Mouse (Mus musculus) limb, embryonic 13.5 days (tissue): ENCODE measurements around the gene Bcl2l11. TPM values are rescaled to one million over a fixed set of nuclear protein-coding genes. Genes with fewer than 3 reads are reported as not detected.
A peak's percentile ranks its signal among the peaks of the same experiment; 100 is the strongest.

Source experiments
- ATAC-seq: fragments of 200-750 bp; cut with Nextera tagmentation; 2 replicates; pipeline ENCODE4 v1.8.0; 2017; ENCODE audit warnings: low read depth, moderate number of reproducible peaks, moderate TSS enrichment; ENCODE audit not compliant: low FRiP score
- H3K27ac ChIP-seq: fragments of 300-500 bp; sonication (generic); 2 replicates; pipeline ENCODE4 v1.5.1; 2015; ENCODE audit warnings: inconsistent platforms, mild to moderate bottlenecking, moderate library complexity
- H3K27me3 ChIP-seq: fragments of 300-500 bp; sonication (generic); 2 replicates; pipeline ENCODE4 v1.6.1; 2015; ENCODE audit warnings: mild to moderate bottlenecking, inconsistent platforms
- H3K36me3 ChIP-seq: fragments of 300-500 bp; sonication (generic); 2 replicates; pipeline ENCODE4 v1.6.1; 2015; ENCODE audit warnings: inconsistent platforms, mild to moderate bottlenecking, moderate library complexity
- H3K4me1 ChIP-seq: fragments of 300-500 bp; sonication (generic); 2 replicates; pipeline ENCODE4 v1.6.1; 2015; ENCODE audit warnings: inconsistent platforms
- H3K4me2 ChIP-seq: fragments of 300-500 bp; sonication (generic); replicated peaks from 2 replicates; pipeline ENCODE4 v1.6.1; 2015; ENCODE audit warnings: inconsistent platforms, mild to moderate bottlenecking, moderate library complexity
- H3K4me3 ChIP-seq: fragments of 300-500 bp; sonication (generic); 2 replicates; pipeline ENCODE4 v1.5.1; 2015; ENCODE audit warnings: moderate library complexity, mild to moderate bottlenecking, inconsistent platforms
- H3K9ac ChIP-seq: fragments of 300-500 bp; sonication (generic); 2 replicates; pipeline ENCODE4 v1.6.1; 2015; ENCODE audit warnings: mild to moderate bottlenecking, inconsistent platforms
- H3K9me3 ChIP-seq: fragments of 300-500 bp; sonication (generic); 2 replicates; pipeline ENCODE4 v1.6.1; 2016; ENCODE audit warnings: inconsistent platforms
- WGBS: fragments of 180-500 bp; shearing (Covaris S2); methylation state at CpG from one replicate; pipeline ENCODE4 v1.1.7; 2015; 5-methylcytosine and 5-hydroxymethylcytosine counted together
- polyA plus RNA-seq: library from polyadenylated mRNA; unstranded; fragments of >200 nt; fragmentation: Nextera tagmentation; extraction: Ambion mirVana; gene quantifications from 2 replicates; pipeline ENCODE4 v1.2.1, GENCODE M21; 2015

Bcl2l11 gene
- polyA plus RNA-seq, result 25.8 and 27.8 TPM in 2 replicates

- peaks cover 41% of the 10 kb centered on the region for H3K27me3 ChIP-seq
- peak within 1 kb of the TSS; percentile 67; the same call in 1 of the 2 replicates for H3K27ac ChIP-seq
- under 1% methylated on average over 76 of the region's 76 CpGs for WGBS
- peaks cover 11% of the 10 kb centered on the region for H3K36me3 ChIP-seq
- H3K4me3 ChIP-seq, result peak within 1 kb of the TSS; percentile 79
- H3K4me2 ChIP-seq, result peak within 1 kb of the TSS; percentile 97
- H3K9me3 ChIP-seq, result no peaks in the 10 kb centered on the region
- H3K4me1 ChIP-seq, result peaks cover 55% of the 10 kb centered on the region
- ATAC-seq, result peak; percentile 86
- peak within 1 kb of the TSS; percentile 76 for H3K9ac ChIP-seq
Observed at GRCm38 (mm10) chr2:128125635-128126470, at the start of gene Bcl2l11. Bcl2l11 (plus strand) TSS chr2:128126038.

GRCm38 (mm10) chr2:128076936-128077335, 48.9 kb upstream of the Bcl2l11 start:
- Histone ChIP-seq H3K9me3 (no peaks in the 10 kb centered on the region), H3K9ac (no peak overlapping the region), H3K36me3 (no peaks in the 10 kb centered on the region), H3K4me1 (peaks cover 9% of the 10 kb centered on the region), H3K27ac (no peak overlapping the region), H3K4me2 (no peak overlapping the region), H3K4me3 (no peak overlapping the region), H3K27me3 (peaks cover 12% of the 10 kb centered on the region; the same call in 1 of the 2 replicates)
- ATAC-seq, result no peak
- WGBS, result 80% methylated on average over 4 of the region's 4 CpGs

GRCm38 (mm10) chr2:128078859-128079258, 47.0 kb upstream of the Bcl2l11 start:
- no peak overlapping the region for H3K9ac ChIP-seq
- ATAC-seq, result no peak
- peaks cover 9% of the 10 kb centered on the region for H3K4me1 ChIP-seq
- H3K36me3 ChIP-seq, result no peaks in the 10 kb centered on the region
- no peak overlapping the region for H3K27ac ChIP-seq
- H3K4me2 ChIP-seq, result 0 out of 2 replicates have a peak overlapping the region, but pooled peaks have one; percentile 14
- no peak overlapping the region for H3K4me3 ChIP-seq
- H3K27me3 ChIP-seq, result peaks cover 12% of the 10 kb centered on the region; the same call in 1 of the 2 replicates
- WGBS, result 30% methylated on average over 5 of the region's 5 CpGs
- H3K9me3 ChIP-seq, result no peaks in the 10 kb centered on the region

DNA sequence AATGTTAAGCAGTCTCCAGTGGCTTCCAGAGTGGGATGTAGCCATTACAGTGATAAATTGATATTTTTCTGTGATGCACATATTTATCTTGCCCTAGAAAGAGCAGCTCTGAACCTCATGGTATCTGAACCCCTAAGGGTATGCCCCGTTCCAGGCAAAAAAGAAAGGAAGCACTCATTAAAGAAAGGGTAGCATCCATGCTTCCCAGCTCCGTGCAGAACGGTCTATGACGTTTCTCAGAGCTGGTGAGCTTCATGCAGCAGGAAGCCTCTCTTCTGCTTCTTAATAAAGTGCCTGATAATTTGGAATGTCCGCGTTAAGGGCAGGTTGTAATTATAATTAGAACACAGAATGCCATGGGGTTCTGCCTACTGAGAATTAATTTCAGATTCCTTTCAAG, 46.5 kb upstream of the Bcl2l11 start:
- no peak for ATAC-seq

DNA sequence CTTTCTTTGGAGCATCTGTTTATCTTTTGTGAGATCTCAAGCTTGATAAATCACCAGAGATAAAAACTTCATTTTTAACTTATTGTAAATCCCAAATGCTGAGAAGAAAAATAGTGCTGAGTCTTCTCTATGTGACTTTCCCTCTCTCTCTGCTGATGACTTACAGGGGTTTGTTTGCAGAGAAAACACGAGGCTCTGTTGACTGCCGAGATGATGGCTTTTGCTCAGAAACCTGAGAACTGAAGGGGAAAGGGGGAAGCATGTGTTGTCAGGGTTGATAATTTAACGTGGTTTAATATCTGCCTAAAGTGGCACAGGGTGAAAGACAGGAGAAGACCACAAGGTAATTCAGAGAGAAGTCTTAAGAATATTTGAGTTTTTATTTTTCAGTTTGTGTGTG, 42.0 kb upstream of the Bcl2l11 start:
- Histone ChIP-seq H3K4me2 (no peak overlapping the region), H3K4me1 (peaks cover 15% of the 10 kb centered on the region), H3K27me3 (0 out of 2 replicates have a peak, but pooled peaks cover 3% of the 10 kb centered on the region), H3K36me3 (no peaks in the 10 kb centered on the region), H3K9ac (no peak overlapping the region), H3K4me3 (no peak overlapping the region), H3K9me3 (no peaks in the 10 kb centered on the region), H3K27ac (no peak overlapping the region)
- 19% methylated on average over 3 of the region's 3 CpGs for WGBS
- ATAC-seq, result no peak

More for the DNA sequence above, 46.5 kb upstream of the Bcl2l11 start:
- Histone ChIP-seq H3K9ac (no peak overlapping the region), H3K27me3 (peaks cover 12% of the 10 kb centered on the region; the same call in 1 of the 2 replicates), H3K4me2 (0 out of 2 replicates have a peak overlapping the region, but pooled peaks have one; percentile 14), H3K36me3 (no peaks in the 10 kb centered on the region), H3K4me3 (no peak overlapping the region), H3K9me3 (no peaks in the 10 kb centered on the region), H3K27ac (no peak overlapping the region), H3K4me1 (peaks cover 9% of the 10 kb centered on the region)
- WGBS, result 48% methylated on average over 6 of the region's 6 CpGs

- no peaks in the 10 kb centered on the region for H3K9me3 ChIP-seq
- WGBS, result 82% methylated on average over 5 of the region's 5 CpGs
- H3K4me1 ChIP-seq, result peaks cover 10% of the 10 kb centered on the region
- H3K4me3 ChIP-seq, result no peak overlapping the region
- H3K36me3 ChIP-seq, result no peaks in the 10 kb centered on the region
- H3K27ac ChIP-seq, result no peak overlapping the region
- H3K9ac ChIP-seq, result no peak overlapping the region
- ATAC-seq, result no peak
- H3K27me3 ChIP-seq, result 0 out of 2 replicates have a peak, but pooled peaks cover 3% of the 10 kb centered on the region
- H3K4me2 ChIP-seq, result no peak overlapping the region
Observed at GRCm38 (mm10) chr2:128084607-128085006, 41.2 kb upstream of the Bcl2l11 start.

DNA sequence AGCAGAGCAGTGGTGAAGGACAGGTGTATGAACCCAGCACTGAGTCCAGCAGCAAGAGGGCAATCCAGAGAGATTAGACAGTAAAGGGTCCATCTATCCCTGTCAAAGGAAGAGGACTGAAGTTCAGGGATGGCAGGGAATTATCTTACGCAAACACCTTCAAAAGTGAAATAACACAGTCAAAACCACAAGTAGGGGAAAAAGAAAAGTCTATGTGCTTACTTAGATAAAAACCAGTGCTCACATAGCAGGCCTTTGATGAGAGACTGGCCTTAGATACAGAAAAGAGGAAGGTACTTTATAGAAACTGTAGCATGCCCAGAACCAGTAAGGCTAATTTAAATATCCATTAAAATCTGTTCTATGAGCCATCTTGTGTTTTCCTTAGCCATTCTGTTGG, 40.4 kb upstream of the Bcl2l11 start:
- no peak overlapping the region for H3K4me3 ChIP-seq
- no peak overlapping the region for H3K4me2 ChIP-seq
- H3K36me3 ChIP-seq, result no peaks in the 10 kb centered on the region
- H3K4me1 ChIP-seq, result peaks cover 10% of the 10 kb centered on the region
- 88% methylated on average over 1 of the region's 1 CpGs for WGBS
- H3K9me3 ChIP-seq, result no peaks in the 10 kb centered on the region
- no peak overlapping the region for H3K27ac ChIP-seq
- H3K9ac ChIP-seq, result no peak overlapping the region
- 0 out of 2 replicates have a peak, but pooled peaks cover 2% of the 10 kb centered on the region for H3K27me3 ChIP-seq
- no peak for ATAC-seq

DNA sequence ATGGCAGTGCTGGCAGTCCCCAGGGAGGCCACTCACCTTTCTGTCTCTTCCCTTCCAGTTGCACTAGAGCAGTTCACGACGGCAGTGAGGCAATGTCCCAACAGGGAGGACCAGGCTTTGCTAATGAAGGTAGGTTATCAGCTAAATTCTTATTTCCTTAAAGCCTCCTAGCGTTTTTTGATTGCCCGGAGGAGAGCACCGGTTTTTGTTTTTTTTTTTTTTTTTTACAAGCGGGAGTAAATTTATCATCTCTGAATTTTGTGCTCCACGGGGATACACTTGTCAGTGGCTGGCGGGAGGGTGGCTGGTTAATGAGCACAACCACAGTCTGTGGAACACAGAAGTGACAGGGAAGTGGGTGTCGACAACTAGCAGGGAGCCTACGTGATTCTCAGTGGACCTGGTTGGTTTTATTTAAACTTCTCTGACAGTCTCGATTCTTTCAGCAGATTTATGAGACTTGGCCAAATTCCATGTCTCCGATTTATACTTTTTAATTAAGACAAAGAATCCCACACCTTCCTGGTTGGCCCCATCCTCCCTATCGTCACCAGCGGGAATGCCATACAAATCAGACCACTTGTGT, 39.4 kb upstream of the Bcl2l11 start:
- ATAC-seq, result no peak
- 47% methylated on average over 14 of the region's 14 CpGs for WGBS

DNA sequence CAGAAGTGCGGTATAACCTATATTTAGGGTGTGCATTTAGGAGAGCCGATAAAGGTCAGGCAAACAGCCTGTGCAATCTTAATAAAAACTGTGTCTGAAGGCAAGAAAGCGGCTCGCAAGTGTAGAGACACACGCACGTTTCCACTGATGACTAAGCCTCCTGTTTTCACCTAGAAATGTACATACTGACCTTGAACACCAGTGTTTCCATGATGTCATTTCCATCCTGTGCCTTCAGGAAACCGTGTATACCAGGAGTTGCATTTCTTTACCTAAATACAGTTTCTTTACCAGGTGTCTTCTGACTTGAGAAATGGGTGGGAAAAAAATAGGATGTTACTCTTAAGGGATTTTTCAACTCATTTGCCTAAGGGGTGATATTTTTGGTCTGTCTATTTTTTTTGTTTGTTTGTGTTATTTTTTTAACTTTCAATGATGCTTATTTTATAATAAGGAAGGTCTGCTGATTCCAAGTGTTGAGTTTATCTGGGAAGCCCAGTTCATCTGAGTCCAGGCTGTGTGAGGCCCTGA, 38.8 kb upstream of the Bcl2l11 start:
- ATAC-seq, result no peak
- peaks cover 10% of the 10 kb centered on the region for H3K4me1 ChIP-seq
- H3K27ac ChIP-seq, result no peak overlapping the region
- H3K9ac ChIP-seq, result no peak overlapping the region
- H3K4me2 ChIP-seq, result no peak overlapping the region
- WGBS, result 67% methylated on average over 7 of the region's 7 CpGs
- no peaks in the 10 kb centered on the region for H3K9me3 ChIP-seq
- H3K36me3 ChIP-seq, result no peaks in the 10 kb centered on the region
- no peak overlapping the region for H3K4me3 ChIP-seq
- no peaks in the 10 kb centered on the region for H3K27me3 ChIP-seq

More for the DNA sequence above, 39.4 kb upstream of the Bcl2l11 start:
- Histone ChIP-seq H3K4me3 (no peak overlapping the region), H3K9me3 (no peaks in the 10 kb centered on the region), H3K27me3 (no peaks in the 10 kb centered on the region), H3K9ac (no peak overlapping the region), H3K27ac (no peak overlapping the region), H3K4me2 (no peak overlapping the region), H3K36me3 (no peaks in the 10 kb centered on the region), H3K4me1 (peaks cover 10% of the 10 kb centered on the region)

DNA sequence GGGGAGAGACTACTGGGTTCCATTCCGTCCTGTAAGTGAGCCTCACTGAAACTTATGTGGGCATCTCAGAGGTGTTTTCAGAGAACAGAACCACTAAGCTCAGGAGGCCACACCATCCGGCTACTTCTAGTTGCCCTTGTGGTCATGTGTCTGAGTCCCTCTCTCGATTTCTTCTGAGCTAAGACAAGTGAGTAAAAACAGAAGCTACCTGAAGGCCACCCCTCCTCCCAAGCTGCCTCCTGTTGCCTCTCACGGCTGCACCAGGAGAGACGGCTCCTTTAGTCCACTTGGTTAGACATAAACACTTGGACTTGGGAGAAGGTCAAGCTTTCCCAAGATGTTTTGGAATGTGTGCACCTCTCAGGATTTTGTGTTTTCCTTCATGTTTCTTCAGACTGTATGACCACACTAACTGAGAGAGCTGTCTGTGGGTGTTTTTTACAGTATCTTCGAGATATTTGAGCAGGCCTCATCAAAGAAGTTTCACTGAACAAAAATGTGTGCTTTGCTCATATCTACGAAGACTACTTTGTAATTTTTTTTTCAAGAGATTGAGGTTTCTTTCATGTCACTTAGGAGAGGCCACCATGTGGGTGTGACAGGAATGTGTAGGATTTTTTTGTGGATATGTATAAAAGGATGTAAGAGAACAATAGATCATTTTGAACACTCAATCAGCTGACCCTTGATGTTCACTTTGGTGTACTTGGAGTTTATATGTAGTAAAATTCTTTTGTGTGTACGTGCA, 37.9 kb upstream of the Bcl2l11 start:
- Histone ChIP-seq H3K9ac (no peak overlapping the region), H3K4me3 (no peak overlapping the region), H3K27ac (no peak overlapping the region), H3K4me1 (peaks cover 10% of the 10 kb centered on the region), H3K27me3 (no peaks in the 10 kb centered on the region), H3K36me3 (no peaks in the 10 kb centered on the region), H3K4me2 (no peak overlapping the region), H3K9me3 (no peaks in the 10 kb centered on the region)
- ATAC-seq, result no peak
- 80% methylated on average over 8 of the region's 8 CpGs for WGBS

- Histone ChIP-seq H3K27me3 (no peaks in the 10 kb centered on the region), H3K4me2 (no peak overlapping the region), H3K4me1 (peaks cover 10% of the 10 kb centered on the region), H3K9me3 (no peaks in the 10 kb centered on the region), H3K36me3 (no peaks in the 10 kb centered on the region), H3K27ac (no peak overlapping the region), H3K4me3 (no peak overlapping the region), H3K9ac (no peak overlapping the region)
- no peak for ATAC-seq
- WGBS, result 83% methylated on average over 6 of the region's 6 CpGs
Observed at GRCm38 (mm10) chr2:128090283-128090885, 35.5 kb upstream of the Bcl2l11 start.
